In genomic region chr19:46764763-46765117, GRCm38 (mm10) we compare ENCODE assay signal across 9 mouse cellular contexts. TPM values are rescaled to one million over a fixed set of nuclear protein-coding genes. Genes with fewer than 3 reads are reported as not detected.
DNase-seq lines count a peak whose midpoint lies in the region; ATAC-seq and TF ChIP-seq lines count a peak whose summit lies in the region.
"Had no signal": no experiment of that assay in that cellular context is flagged by ENCODE, and none has a peak within 500 bp of the region (broad histone marks: within the 10 kb centered on the region; RNA-seq: fewer than 3 reads in every experiment).

No protein-coding gene starts in this region.

- H3K4me1 ChIP-seq in forebrain, embryonic 10.5 days, result peaks cover 47% of the 10 kb centered on the region
- H3K4me1 ChIP-seq in forebrain, embryonic 11.5 days (replicated peaks; ENCODE audit: control insufficient read depth, insufficient read depth, low read length), result peaks cover 8% of the 10 kb centered on the region; the same call in 1 of the 2 replicates
- peaks cover 6% of the 10 kb centered on the region; the same call in 1 of the 2 replicates for H3K4me1 ChIP-seq in lung, embryonic 14.5 days (ENCODE audit: insufficient read depth)
- peaks cover 7% of the 10 kb centered on the region; the same call in 1 of the 2 replicates for H3K4me1 ChIP-seq in lung, adult 2 months (ENCODE audit: control insufficient read depth, insufficient read depth, low read length)
- peaks cover 44% of the 10 kb centered on the region for H3K4me1 ChIP-seq in hindbrain, embryonic 13.5 days (replicated peaks)
- H3K4me1 ChIP-seq in neural tube, embryonic 14.5 days (ENCODE audit: control insufficient read depth, insufficient read depth, low read length), result peaks cover 28% of the 10 kb centered on the region

- DNase-seq in forebrain, embryonic 10.5 days (ENCODE audit: extremely low spot score, low spot score), result no peak
- DNase-seq in forebrain, embryonic 11.5 days (ENCODE audit: low spot score), result no peak
- no peak for DNase-seq in lung, embryonic 14.5 days
- DNase-seq in lung, adult 2 months, result no peak
- DNase-seq in layer of hippocampus, adult 9-10 months (ENCODE audit: low spot score), result no peak
- no peak for DNase-seq in right cerebral cortex, postnatal 25 days
- DNase-seq: lung, postnatal 36 days had no signal

- no peak for ATAC-seq in forebrain, embryonic 11.5 days (replicated peaks; ENCODE audit: low FRiP score)
- no peak for ATAC-seq in lung, embryonic 14.5 days (ENCODE audit: insufficient read depth)
- no peak for ATAC-seq in hindbrain, embryonic 13.5 days (ENCODE audit: low FRiP score)
- no peak for ATAC-seq in neural tube, embryonic 14.5 days (ENCODE audit: low read depth)

- H3K36me3 ChIP-seq in forebrain, embryonic 10.5 days (replicated peaks), result no peaks in the 10 kb centered on the region
- H3K36me3 ChIP-seq in forebrain, embryonic 11.5 days (ENCODE audit: control insufficient read depth, insufficient read depth, low read length), result no peaks in the 10 kb centered on the region
- no peaks in the 10 kb centered on the region for H3K36me3 ChIP-seq in lung, embryonic 14.5 days (ENCODE audit: insufficient read depth)
- no peaks in the 10 kb centered on the region for H3K36me3 ChIP-seq in hindbrain, embryonic 13.5 days
- H3K36me3 ChIP-seq in neural tube, embryonic 14.5 days (ENCODE audit: control insufficient read depth, insufficient read depth, low read length), result no peaks in the 10 kb centered on the region

- H3K4me2 ChIP-seq in forebrain, embryonic 11.5 days (ENCODE audit: low read depth, low read length, severe bottlenecking), result no peak overlapping the region
- peak overlapping the region; percentile 31; the same call in 1 of the 2 replicates for H3K4me2 ChIP-seq in lung, embryonic 14.5 days
- H3K4me2 ChIP-seq in hindbrain, embryonic 13.5 days, result peak overlapping the region; percentile 99
- peak overlapping the region; percentile 76 for H3K4me2 ChIP-seq in neural tube, embryonic 14.5 days (ENCODE audit: low read depth, low read length)

- H3K27ac ChIP-seq in forebrain, embryonic 10.5 days, result no peak overlapping the region
- no peak overlapping the region for H3K27ac ChIP-seq in forebrain, embryonic 11.5 days (ENCODE audit: low read depth, low read length)
- no peak overlapping the region for H3K27ac ChIP-seq in lung, embryonic 14.5 days (ENCODE audit: low read depth)
- no peak overlapping the region for H3K27ac ChIP-seq in hindbrain, embryonic 13.5 days
- H3K27ac ChIP-seq in neural tube, embryonic 14.5 days (ENCODE audit: low read depth, low read length), result no peak overlapping the region

- peaks cover 35% of the 10 kb centered on the region for H3K27me3 ChIP-seq in forebrain, embryonic 10.5 days (ENCODE audit: poor library complexity, severe bottlenecking)
- peaks cover 9% of the 10 kb centered on the region for H3K27me3 ChIP-seq in forebrain, embryonic 11.5 days (ENCODE audit: control insufficient read depth, insufficient read depth, low read length)
- peaks cover 24% of the 10 kb centered on the region; the same call in 1 of the 2 replicates for H3K27me3 ChIP-seq in lung, embryonic 14.5 days (ENCODE audit: insufficient read depth, low read length)
- H3K27me3 ChIP-seq in hindbrain, embryonic 13.5 days, result peaks cover 16% of the 10 kb centered on the region
- no peaks in the 10 kb centered on the region; the same call in 1 of the 2 replicates for H3K27me3 ChIP-seq in neural tube, embryonic 14.5 days (ENCODE audit: control insufficient read depth, insufficient read depth, low read length)

- no peak for TF ChIP-seq POLR2A in lung, adult 2 months (IDR thresholded peaks at IDR 0.05; ENCODE audit: borderline replicate concordance, extremely low read depth, low read depth, low read length)

- no peaks in the 10 kb centered on the region for H3K9me3 ChIP-seq in forebrain, embryonic 10.5 days
- H3K9me3 ChIP-seq in forebrain, embryonic 11.5 days (ENCODE audit: control insufficient read depth, low read length), result no peaks in the 10 kb centered on the region
- no peaks in the 10 kb centered on the region for H3K9me3 ChIP-seq in lung, embryonic 14.5 days (ENCODE audit: low read depth, low read length)
- no peaks in the 10 kb centered on the region for H3K9me3 ChIP-seq in hindbrain, embryonic 13.5 days
- no peaks in the 10 kb centered on the region for H3K9me3 ChIP-seq in neural tube, embryonic 14.5 days (ENCODE audit: control insufficient read depth, low read length)

- peak overlapping the region; percentile 5; the same call in 1 of the 2 replicates for H3K4me3 ChIP-seq in forebrain, embryonic 10.5 days
- no peak overlapping the region for H3K4me3 ChIP-seq in forebrain, embryonic 11.5 days (ENCODE audit: low read depth, low read length)
- H3K4me3 ChIP-seq in lung, embryonic 14.5 days (ENCODE audit: low read depth, low read length), result 0 out of 2 replicates have a peak overlapping the region, but pooled peaks have one; percentile 9
- H3K4me3 ChIP-seq in lung, adult 2 months (replicated peaks; ENCODE audit: extremely low read depth, low read depth, low read length), result no peak overlapping the region
- peak overlapping the region; percentile 79 for H3K4me3 ChIP-seq in hindbrain, embryonic 13.5 days
- H3K4me3 ChIP-seq in neural tube, embryonic 14.5 days (ENCODE audit: low read depth, low read length), result peak overlapping the region; percentile 69

- 68% methylated on average over 9 of the region's 9 CpGs for WGBS in forebrain, embryonic 10.5 days
- WGBS in forebrain, embryonic 11.5 days, result 65% methylated on average over 9 of the region's 9 CpGs
- WGBS in lung, embryonic 14.5 days, result 70% methylated on average over 9 of the region's 9 CpGs
- WGBS in lung, adult 2 months, result 79% methylated on average over 9 of the region's 9 CpGs
- WGBS in hindbrain, embryonic 13.5 days, result 50% methylated on average over 9 of the region's 9 CpGs
- WGBS in neural tube, embryonic 14.5 days, result 59% methylated on average over 9 of the region's 9 CpGs

- no peak overlapping the region for H3K9ac ChIP-seq in forebrain, embryonic 11.5 days (ENCODE audit: low read length)
- no peak overlapping the region for H3K9ac ChIP-seq in lung, embryonic 14.5 days
- peak overlapping the region; percentile 56 for H3K9ac ChIP-seq in hindbrain, embryonic 13.5 days
- 0 out of 2 replicates have a peak overlapping the region, but pooled peaks have one; percentile 7 for H3K9ac ChIP-seq in neural tube, embryonic 14.5 days (replicated peaks; ENCODE audit: low read depth, low read length)

- no peak for TF ChIP-seq CTCF in lung, embryonic 14.5 days (IDR thresholded peaks at IDR 0.05; ENCODE audit: low read depth)
- no peak for TF ChIP-seq CTCF in lung, adult 2 months (IDR thresholded peaks at IDR 0.05; ENCODE audit: insufficient read depth, low read length)

RNA-seq across cellular contexts. Expression of gene Cnnm2, which starts 3.3 kb away (rescaled TPM):
- 1.3 and 1.7 TPM in 2 replicates for polyA plus RNA-seq in forebrain, embryonic 10.5 days (2016; fragmentation: Nextera tagmentation; extraction: Ambion mirVana)
- polyA plus RNA-seq in forebrain, embryonic 11.5 days (2014; fragmentation: Nextera tagmentation; extraction: Ambion mirVana), result 3.2 and 3.8 TPM in 2 replicates
- 3.8 and 3.9 TPM in 2 replicates for polyA plus RNA-seq in lung, embryonic 14.5 days (2014; fragmentation: Nextera tagmentation; extraction: Ambion mirVana)
- polyA plus RNA-seq in lung, adult 2 months (2012; rRNA removed), result 12.2 and 13.6 TPM in 2 replicates
- 5.2 and 5.8 TPM in 2 replicates for polyA plus RNA-seq in hindbrain, embryonic 13.5 days (2015; fragmentation: Nextera tagmentation; extraction: Ambion mirVana)
- polyA plus RNA-seq in neural tube, embryonic 14.5 days (2014; fragmentation: Nextera tagmentation; extraction: Ambion mirVana), result 8.4 and 11.7 TPM in 2 replicates

RNA-seq across cellular contexts. Expression of gene As3mt, which starts 57.5 kb away (rescaled TPM):
- 23.9 and 27.3 TPM in 2 replicates for polyA plus RNA-seq in forebrain, embryonic 10.5 days (2016; fragmentation: Nextera tagmentation; extraction: Ambion mirVana)
- 19.4 and 24.0 TPM in 2 replicates for polyA plus RNA-seq in forebrain, embryonic 11.5 days (2014; fragmentation: Nextera tagmentation; extraction: Ambion mirVana)
- 28.5 and 29.2 TPM in 2 replicates for polyA plus RNA-seq in lung, embryonic 14.5 days (2014; fragmentation: Nextera tagmentation; extraction: Ambion mirVana)
- 8.0 and 14.9 TPM in 2 replicates for polyA plus RNA-seq in lung, adult 2 months (2012; rRNA removed)
- polyA plus RNA-seq in hindbrain, embryonic 13.5 days (2015; fragmentation: Nextera tagmentation; extraction: Ambion mirVana), result 37.3 and 37.4 TPM in 2 replicates
- polyA plus RNA-seq in neural tube, embryonic 14.5 days (2014; fragmentation: Nextera tagmentation; extraction: Ambion mirVana), result 44.3 and 47.8 TPM in 2 replicates

Comparison
In these comparisons a context has a peak if more than half of its experiments do, and no peak if none do; other contexts are left out.
1. H3K4me3 ChIP-seq: peak in forebrain, embryonic 10.5 days (single experiment), lung, embryonic 14.5 days (single experiment), hindbrain, embryonic 13.5 days (single experiment) and neural tube, embryonic 14.5 days (single experiment); none in forebrain, embryonic 11.5 days (single experiment) and lung, adult 2 months (single experiment).
2. H3K9ac ChIP-seq: peak in hindbrain, embryonic 13.5 days (single experiment) and neural tube, embryonic 14.5 days (single experiment); none in forebrain, embryonic 11.5 days (single experiment) and lung, embryonic 14.5 days (single experiment).